Mouse (Mus musculus) thymus, adult 2 months (tissue): ENCODE measurements around the gene Cd72. TPM values are rescaled to one million over a fixed set of nuclear protein-coding genes. Genes with fewer than 3 reads are reported as not detected.

Experiments used
- DNase-seq: peaks from one replicate; pipeline ENCODE4 v3.0.0; 2021
- H3K27ac ChIP-seq: fragments of 200-500 bp; 2 replicates; pipeline ENCODE4 v1.5.1; 2012; ENCODE audit warnings: low read length, control low read depth; ENCODE audit not compliant: control insufficient read depth, insufficient read depth
- H3K27me3 ChIP-seq: fragments of 200-500 bp; 2 replicates; pipeline ENCODE4 v1.6.1; 2012; ENCODE audit warnings: mild to moderate bottlenecking, low read length, moderate library complexity, mixed read lengths; ENCODE audit not compliant: control insufficient read depth, insufficient read depth
- H3K36me3 ChIP-seq: fragments of 200-500 bp; 2 replicates; pipeline ENCODE4 v1.6.1; 2012; ENCODE audit warnings: mild to moderate bottlenecking, low read length, moderate library complexity; ENCODE audit not compliant: control insufficient read depth, insufficient read depth
- H3K4me1 ChIP-seq: fragments of 200-500 bp; replicated peaks from 2 replicates; pipeline ENCODE4 v1.6.1; 2012; ENCODE audit warnings: low read length; ENCODE audit not compliant: control insufficient read depth, insufficient read depth
- H3K4me3 ChIP-seq: fragments of 200-500 bp; 2 replicates; pipeline ENCODE4 v1.5.1; 2012; ENCODE audit warnings: mild to moderate bottlenecking, low read length, control low read depth, moderate library complexity; ENCODE audit not compliant: control insufficient read depth, insufficient read depth
- CTCF ChIP-seq: fragments of 200-500 bp; IDR thresholded peaks from 2 replicates; pipeline ENCODE4 v1.5.1; 2012; ENCODE audit warnings: mild to moderate bottlenecking, control low read depth, low read length, moderate library complexity, borderline replicate concordance; ENCODE audit not compliant: control insufficient read depth, poor library complexity, insufficient read depth; ENCODE audit errors: extremely low read depth
- POLR2A ChIP-seq: fragments of 200-500 bp; IDR thresholded peaks from 2 replicates; pipeline ENCODE4 v1.6.1; 2012; ENCODE audit warnings: mild to moderate bottlenecking, low read length, control low read depth, moderate library complexity; ENCODE audit not compliant: control insufficient read depth, poor library complexity, insufficient read depth; ENCODE audit errors: extremely low read depth
- WGBS: fragments of 180-500 bp; shearing (Covaris S2); methylation state at CpG from one replicate; pipeline ENCODE4 v1.1.7; 2018; 5-methylcytosine and 5-hydroxymethylcytosine counted together
- polyA plus RNA-seq: library from polyadenylated mRNA; depleted of rRNA; stranded (reverse); fragments of >200 nt; gene quantifications from 2 replicates; pipeline ENCODE4 v1.2.3, GENCODE M21; 2012

Gene Cd72
- polyA plus RNA-seq, 1 experiment, result 10.8 TPM

DNA sequence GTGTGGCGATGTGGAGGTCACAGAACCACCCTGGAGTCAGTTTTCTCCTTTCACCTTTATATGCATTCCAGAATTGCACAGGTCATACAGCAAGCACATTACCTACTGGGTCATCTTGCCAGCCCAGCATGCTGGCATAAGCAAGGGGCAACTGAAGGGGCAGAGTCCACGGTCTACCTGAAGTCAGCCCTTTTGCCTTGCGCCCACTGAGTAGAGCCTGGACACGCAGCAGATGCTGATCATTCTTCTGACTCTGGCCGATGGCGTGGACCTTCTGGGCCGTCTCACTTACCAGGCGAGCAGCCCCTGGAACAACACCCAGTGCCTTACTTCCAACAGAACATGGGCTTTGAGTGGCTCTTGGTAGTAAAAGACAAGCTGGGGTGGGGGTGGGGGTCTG lies 43.0 kb upstream of the Cd72 start:
- no peak overlapping the region for H3K4me3 ChIP-seq
- WGBS, result 97% methylated on average over 8 of the region's 8 CpGs
- TF ChIP-seq POLR2A (no peak), CTCF (no peak)
- H3K27ac ChIP-seq, result no peak overlapping the region
- DNase-seq, result no peak
- H3K36me3 ChIP-seq, result no peaks in the 10 kb centered on the region
- no peaks in the 10 kb centered on the region for H3K27me3 ChIP-seq
- H3K4me1 ChIP-seq, result peaks cover 34% of the 10 kb centered on the region

- Histone ChIP-seq H3K4me1 (peaks cover 34% of the 10 kb centered on the region), H3K27me3 (no peaks in the 10 kb centered on the region), H3K4me3 (no peak overlapping the region), H3K27ac (no peak overlapping the region), H3K36me3 (no peaks in the 10 kb centered on the region)
- DNase-seq, result no peak
- 94% methylated on average over 6 of the region's 6 CpGs for WGBS
- TF ChIP-seq CTCF (no peak), POLR2A (no peak)
These were observed 42.2 kb upstream of the Cd72 start for GRCm38 (mm10) chr4:43496587-43496986.

DNA sequence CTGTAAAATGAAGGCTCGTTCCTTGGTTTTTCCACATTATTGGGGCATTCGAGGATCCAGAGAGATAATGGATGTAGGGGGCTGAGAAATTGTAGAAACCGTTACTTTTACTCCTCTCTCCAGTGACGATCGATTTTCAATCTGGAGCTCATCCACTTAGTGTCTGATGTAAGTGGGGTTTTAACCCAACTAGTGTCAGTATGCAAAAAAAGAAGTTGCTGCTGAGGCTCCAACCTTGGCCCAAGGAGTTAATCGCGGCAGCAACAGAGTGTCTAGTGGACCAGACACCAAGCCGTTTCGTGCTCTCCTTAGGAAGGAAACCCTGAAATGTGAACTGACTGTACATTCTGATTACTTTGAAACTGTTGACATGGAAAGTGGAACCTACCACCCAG lies 39.4 kb upstream of the Cd72 start:
- TF ChIP-seq POLR2A (no peak), CTCF (no peak)
- peak overlapping the region; percentile 91 for H3K27ac ChIP-seq
- no peaks in the 10 kb centered on the region for H3K27me3 ChIP-seq
- peak overlapping the region; percentile 95 for H3K4me3 ChIP-seq
- no peak for DNase-seq
- H3K4me1 ChIP-seq, result peaks cover 27% of the 10 kb centered on the region
- no peaks in the 10 kb centered on the region for H3K36me3 ChIP-seq
- 1% methylated on average over 9 of the region's 9 CpGs for WGBS

DNA sequence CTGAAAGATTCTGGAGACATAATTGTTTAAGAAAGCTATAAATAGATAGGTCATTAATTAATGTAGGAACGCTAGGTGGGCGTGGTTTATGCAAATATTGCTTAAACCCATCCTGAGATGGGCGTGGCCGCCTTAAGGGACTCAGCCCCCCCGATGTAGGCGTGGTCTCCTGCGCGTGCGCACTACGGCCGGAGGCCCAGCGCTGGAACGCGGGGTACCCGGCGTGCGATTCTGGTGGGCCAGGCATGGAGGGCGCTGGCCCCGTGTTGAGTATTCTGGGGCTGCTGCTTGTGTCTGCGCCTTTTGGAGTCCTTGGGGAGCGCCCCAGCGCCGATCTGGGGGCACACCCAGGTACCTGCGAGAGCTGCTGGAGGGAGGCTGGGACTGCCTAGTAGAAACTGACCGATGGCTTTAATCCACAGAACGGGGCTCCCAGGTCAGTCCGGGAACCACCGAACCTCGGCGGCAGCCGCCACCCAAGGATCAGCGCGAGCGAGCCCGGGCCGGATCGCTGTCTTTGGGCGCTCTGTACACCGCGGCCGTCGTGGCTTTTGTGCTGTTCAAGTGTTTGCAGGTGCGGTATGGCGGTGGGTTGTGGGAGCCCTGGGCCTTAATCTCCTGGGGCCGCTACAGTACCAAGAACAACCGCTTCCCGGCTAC lies 38.9 kb upstream of the Cd72 start:
- peak; percentile 98 for DNase-seq
- no peaks in the 10 kb centered on the region for H3K36me3 ChIP-seq
- TF ChIP-seq CTCF (peak; percentile 70), POLR2A (peak; percentile 86; the same call in 1 of the 2 replicates)
- H3K4me1 ChIP-seq, result peaks cover 22% of the 10 kb centered on the region
- H3K27me3 ChIP-seq, result no peaks in the 10 kb centered on the region
- peak overlapping the region; percentile 95 for H3K4me3 ChIP-seq
- peak overlapping the region; percentile 91 for H3K27ac ChIP-seq
- WGBS, result 0% methylated on average over 47 of the region's 47 CpGs

DNA sequence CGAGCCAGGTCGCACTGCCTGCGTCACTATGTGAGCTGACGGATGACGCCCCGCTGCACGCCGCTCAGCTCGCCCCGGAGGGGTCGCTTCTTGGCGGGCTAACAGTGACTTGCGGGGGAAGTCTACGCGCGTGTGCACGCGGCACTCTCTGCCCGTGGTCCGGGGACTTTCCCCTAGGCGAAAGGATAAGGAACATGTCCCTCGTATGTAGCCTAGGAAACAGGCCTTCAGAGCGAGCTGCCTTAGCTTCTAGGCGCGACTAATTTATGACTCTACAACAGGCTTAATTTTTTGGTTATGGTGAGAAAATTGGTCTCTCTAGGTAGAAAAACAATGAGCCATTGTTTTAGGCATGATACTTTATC lies 38.4 kb upstream of the Cd72 start, which contains the start of gene Ccdc107:
Gene Ccdc107, plus strand, starts transcription at position 80 of the 365 bp plus-strand sequence.
- 0% methylated on average over 25 of the region's 25 CpGs for WGBS
- Histone ChIP-seq H3K36me3 (no peaks in the 10 kb centered on the region), H3K4me1 (peaks cover 17% of the 10 kb centered on the region), H3K27ac (peak within 1 kb of the TSS; percentile 91), H3K27me3 (no peaks in the 10 kb centered on the region), H3K4me3 (peak within 1 kb of the TSS; percentile 95)
- DNase-seq, result peak; percentile 88
- TF ChIP-seq CTCF (peak; percentile 41; the same call in 1 of the 2 replicates), POLR2A (0 out of 2 replicates have a peak, but pooled peaks have one; percentile 35)

DNA sequence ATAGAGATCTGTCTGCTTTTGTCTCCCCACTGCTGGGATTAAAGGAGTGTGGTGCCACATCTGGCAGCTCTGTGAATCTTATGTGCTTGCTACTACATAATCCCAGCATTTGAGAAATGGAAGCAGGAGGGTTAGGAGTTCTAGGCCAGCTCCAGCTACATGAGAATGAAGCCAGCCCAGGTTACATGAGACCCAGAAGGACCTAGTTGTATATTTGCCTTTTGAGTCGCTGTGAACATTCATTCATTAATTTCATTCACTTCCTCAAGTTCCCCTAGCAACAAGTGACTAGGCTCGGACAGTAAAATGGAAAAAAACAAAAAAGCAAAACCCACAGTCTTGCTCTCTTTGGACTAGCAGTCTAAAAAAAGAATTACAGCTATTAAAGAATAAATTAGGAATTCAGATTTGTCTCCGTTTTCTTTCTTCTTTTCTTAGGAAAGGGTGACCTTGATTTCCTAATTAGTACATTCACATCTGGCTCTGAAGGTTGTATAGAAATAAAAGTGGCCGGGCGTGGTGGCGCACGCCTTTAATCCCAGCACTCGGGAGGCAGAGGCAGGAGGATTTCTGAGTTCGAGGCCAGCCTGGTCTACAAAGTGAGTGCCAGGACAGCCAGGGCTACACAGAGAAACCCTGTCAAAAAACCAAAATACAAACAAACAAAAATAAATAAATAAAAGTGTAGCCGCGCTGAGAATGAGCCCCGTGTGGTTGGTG lies 37.8 kb upstream of the Cd72 start:
- Histone ChIP-seq H3K27ac (peak overlapping the region; percentile 8; the same call in 1 of the 2 replicates), H3K4me1 (peaks cover 12% of the 10 kb centered on the region), H3K4me3 (no peak overlapping the region), H3K27me3 (no peaks in the 10 kb centered on the region), H3K36me3 (no peaks in the 10 kb centered on the region)
- WGBS, result 33% methylated on average over 12 of the region's 12 CpGs
- TF ChIP-seq POLR2A, result no peak
- no peak for TF ChIP-seq CTCF
- no peak for DNase-seq

- DNase-seq, result no peak
- no peak overlapping the region for H3K27ac ChIP-seq
These were observed 36.4 kb upstream of the Cd72 start for GRCm38 (mm10) chr4:43490801-43491200.

More at GRCm38 (mm10) chr4:43490801-43491200, 36.4 kb upstream of the Cd72 start:
- H3K27me3 ChIP-seq, result no peaks in the 10 kb centered on the region
- no peak for TF ChIP-seq POLR2A
- TF ChIP-seq CTCF, result no peak
- H3K4me1 ChIP-seq, result peaks cover 12% of the 10 kb centered on the region
- no peak overlapping the region for H3K4me3 ChIP-seq
- WGBS, result 98% methylated on average over 5 of the region's 5 CpGs
- H3K36me3 ChIP-seq, result no peaks in the 10 kb centered on the region
